Mouse (Mus musculus) spleen, postnatal 4 days (tissue): ENCODE measurements around the gene Myl7.
"Not testable (repeated sequence)": the region's sequence is repeated elsewhere in the genome, so short reads cannot be mapped to it uniquely, and the experiment has no call there.

Experiments
- DNase-seq, 2 experiments: peaks; one replicate each; pipeline ENCODE4 v3.0.0; 2022; ENCODE audit warnings: low spot score in 2 of 2

Myl7 gene

GRCm38 (mm10) chr11:5903844-5904243 lies 5.3 kb upstream of the Myl7 start:
- no peak for DNase-seq

DNA sequence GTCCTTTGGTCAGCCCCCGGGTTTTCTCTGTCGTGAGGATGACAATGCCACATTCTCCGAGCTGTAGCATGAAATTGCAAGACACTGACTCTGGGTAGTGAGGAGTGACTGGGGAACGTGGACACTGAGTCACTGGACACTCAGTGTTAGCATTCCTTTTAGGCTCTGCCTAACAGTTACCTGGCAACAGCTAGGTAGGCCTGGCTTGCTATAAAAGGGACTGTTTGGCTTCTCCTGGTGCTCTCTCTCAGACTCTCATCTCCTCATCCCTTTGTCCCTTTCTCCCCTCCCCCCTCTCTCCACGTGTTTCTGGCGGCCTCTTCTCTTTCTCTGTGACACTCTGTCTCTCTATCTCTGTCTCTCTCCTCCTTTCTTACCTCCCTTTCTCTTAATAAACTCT lies 3.8 kb upstream of the Myl7 start:
- DNase-seq, result no peak

- DNase-seq, result no peak
These were observed 3.4 kb upstream of the Myl7 start for GRCm38 (mm10) chr11:5901950-5902349.

DNA sequence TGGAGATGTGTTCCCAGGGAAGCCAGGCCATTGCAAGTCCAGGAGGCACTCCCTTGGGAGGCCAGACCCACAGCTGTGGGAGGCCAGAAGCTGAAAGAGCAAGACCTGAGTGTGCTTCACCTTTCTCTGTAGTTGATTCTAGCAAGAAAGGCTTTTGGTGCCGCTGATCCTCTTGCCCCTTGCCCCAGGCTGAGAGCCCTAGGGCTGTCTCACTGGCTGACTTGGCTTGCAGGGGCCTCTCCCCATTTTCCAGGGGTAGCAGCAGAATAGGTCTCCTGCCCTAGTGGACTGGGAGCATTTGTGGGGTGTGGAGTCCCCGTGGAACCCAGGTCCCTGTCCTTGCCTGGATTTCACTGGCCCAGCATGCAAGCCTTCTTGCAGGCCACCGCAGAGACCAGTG lies 2.7 kb upstream of the Myl7 start:
- no peak for DNase-seq

DNA sequence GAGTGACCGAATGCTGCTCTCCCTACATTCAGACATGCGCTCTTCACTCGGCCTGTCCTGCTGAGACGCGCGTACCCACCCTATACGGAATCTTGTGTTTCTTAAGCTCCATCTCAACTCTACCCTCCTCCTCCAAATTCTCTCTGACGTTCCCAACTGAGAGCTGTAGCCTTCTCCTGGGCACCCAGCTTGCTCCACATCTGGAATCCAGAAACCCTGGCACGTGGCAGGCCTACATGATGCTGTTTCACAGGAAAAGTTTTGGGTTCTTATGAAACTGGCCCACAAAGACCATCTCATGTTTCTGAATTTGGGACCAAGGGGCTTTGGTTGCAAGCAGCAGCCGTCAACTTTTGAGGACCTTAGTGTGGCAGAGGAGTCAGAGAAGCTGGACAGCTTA lies 704 bp upstream of the Myl7 start:
- no peak for DNase-seq

DNA sequence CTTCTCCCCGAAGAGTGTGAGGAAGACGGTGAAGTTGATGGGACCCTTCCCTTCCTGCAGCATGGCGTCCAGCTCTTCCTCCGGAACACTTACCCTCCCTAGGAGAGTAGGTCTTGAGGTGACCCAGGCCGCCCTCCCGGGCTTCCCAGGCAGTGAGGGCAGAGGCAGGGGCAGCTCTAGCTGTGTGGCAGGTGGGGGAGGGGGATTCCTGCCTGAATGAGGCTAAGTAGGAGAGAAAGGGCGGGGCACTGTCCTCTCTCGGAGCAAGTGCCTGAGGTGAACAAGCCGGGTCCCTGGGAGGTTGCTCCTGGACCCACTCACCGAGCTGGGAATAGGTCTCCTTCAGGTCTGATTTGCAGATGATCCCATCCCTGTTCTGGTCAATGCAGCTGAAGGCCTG lies 743 bp downstream of the Myl7 start:
- DNase-seq, result no peak

- no peak for DNase-seq
These were observed 1.4 kb downstream of the Myl7 start for GRCm38 (mm10) chr11:5897230-5897629.

DNA sequence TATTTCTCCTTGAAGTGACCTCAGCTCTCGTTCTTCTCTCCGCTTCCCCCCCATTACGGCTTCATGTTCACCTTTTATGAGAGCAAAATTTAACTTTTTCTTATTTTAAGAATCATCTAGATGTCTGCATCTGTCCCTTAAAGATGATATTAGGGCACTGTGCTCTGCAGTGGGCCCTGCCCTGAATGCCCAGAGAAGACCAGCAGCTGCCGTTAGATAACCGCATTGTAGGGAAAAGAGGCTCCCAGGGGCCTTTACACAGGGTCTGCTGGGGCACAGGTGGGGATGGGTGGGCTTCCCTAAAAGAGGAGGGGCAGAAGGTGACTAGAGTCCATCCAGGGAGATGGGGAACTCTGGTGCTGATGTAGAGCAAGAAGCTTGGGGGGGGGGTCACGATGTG lies 4.8 kb downstream of the Myl7 start:
- no peak for DNase-seq

- DNase-seq, result no peak
These were observed 5.7 kb downstream of the Myl7 start for GRCm38 (mm10) chr11:5892810-5893368.

DNA sequence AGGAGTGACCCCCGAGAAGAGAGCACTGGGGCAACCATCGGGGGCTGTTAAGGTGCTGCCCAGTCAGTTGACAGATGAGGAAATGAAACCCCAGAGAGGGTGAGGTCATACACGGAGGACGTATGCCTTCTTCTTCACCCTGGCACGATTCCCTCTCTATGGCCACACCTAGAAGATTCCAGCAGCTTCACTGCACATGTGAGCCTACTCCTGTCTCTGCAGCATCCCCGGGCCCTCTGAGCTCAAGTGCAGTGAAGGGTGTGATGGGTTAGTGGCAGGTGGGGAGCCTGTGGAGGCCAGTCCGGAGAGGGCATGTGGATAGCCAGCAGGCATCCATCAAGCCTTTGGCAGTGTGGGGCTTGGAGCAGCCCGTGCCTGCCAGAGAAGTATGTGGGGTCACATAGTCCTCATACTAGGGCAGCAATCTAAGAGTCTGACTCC lies 6.4 kb downstream of the Myl7 start:
- no peak for DNase-seq

- DNase-seq, result not testable (repeated sequence)
These were observed 10.0 kb downstream of the Myl7 start for GRCm38 (mm10) chr11:5888563-5888962.

- DNase-seq, result no peak
These were observed 11.3 kb downstream of the Myl7 start for GRCm38 (mm10) chr11:5887250-5887649.

DNA sequence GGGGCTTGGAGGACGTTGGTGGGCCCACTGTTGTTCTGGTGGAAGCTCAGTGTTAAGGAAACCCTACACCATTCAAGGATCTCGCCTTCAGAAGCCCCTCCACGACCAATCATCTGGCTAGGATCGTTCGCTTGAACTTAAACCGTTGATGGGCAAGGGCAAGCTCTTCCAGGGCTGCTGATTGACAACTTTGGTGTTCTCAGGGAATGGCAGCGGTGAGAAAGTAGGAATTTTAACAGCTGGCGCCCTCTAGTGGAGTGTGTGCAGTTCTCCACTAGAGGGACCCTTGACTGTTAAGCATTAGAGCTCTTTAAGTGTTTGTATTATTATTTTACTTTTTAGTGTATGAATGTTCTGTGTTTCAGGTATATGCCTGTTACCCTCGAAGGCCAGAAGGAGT lies 12.4 kb downstream of the Myl7 start:
- DNase-seq, result peak; percentile 41 to 79

- no peak for DNase-seq
These were observed 16.1 kb downstream of the Myl7 start for GRCm38 (mm10) chr11:5882518-5882917.

DNA sequence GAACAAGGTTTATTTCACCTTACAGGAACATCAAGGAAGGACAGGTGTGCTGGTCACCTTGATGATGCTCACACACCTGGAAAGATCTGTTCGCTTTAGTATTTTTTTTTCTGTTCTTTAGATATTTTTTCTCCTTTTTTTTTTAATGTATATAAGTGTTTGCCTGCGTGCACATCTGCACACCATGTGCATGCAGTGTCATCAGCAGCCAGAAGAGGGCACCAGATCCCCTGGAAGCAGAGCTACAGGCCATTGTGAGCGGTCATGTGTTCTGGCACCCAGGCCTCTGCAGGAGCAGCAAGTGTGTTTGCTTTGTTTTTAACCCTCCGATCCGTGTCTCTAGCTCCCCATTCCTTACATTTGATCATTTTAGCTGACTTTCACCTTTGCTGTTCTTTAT lies 18.7 kb downstream of the Myl7 start:
- peak; percentile 73 to 87 for DNase-seq

DNA sequence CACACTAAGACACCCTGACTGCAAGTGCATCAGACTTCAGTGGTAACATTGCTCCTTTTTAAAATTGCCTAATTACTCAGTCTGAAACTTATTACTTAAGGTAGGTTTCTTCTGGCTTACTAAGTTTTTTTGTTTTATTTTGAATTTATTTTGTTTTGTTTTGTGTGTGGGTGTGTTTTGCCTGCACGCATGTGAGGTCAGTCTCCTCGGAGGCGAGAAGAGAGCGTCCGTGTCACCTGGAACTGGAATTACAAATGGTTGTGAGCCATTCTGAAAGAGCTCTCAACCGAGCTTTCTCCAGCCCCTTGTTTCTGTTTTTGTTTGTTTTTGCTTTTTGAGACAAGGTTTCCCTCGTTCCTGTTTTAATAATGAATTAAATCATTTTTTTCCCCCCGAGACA lies 19.9 kb downstream of the Myl7 start:
- no peak for DNase-seq

DNA sequence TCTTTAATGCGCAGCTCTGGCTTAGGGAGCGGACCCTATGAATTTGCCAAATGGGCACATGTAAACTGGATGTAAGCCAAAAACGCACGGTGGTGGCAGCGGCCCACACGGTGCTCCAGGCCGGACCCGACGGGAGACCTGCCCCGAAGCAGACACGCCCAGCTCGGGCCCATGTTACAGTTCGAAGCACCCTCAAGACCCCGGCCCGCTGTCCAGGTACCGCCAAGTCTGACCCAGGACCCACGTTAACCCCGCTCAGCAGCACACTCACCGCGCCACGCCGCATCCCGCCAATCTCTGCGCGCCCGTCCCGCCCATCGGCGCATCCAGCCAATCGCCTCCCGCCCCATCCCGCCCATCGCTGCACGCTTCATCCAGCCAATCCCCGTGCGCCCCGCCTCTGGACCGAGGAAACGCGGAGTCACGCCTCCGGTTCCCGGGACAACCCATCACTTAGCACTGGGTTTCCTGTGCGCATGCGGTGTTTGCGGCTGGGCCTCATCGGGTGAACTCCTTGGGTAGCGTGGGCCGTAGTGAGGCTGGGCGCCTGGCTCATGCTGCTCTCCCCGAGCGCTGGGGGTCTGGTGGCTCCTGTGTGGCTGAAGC lies 20.6 kb downstream of the Myl7 start, which contains the start of gene Pold2:
Gene Pold2 (minus strand): TSS at position 372 of the 606 bp plus-strand sequence.
- peak; percentile 98 for DNase-seq

DNA sequence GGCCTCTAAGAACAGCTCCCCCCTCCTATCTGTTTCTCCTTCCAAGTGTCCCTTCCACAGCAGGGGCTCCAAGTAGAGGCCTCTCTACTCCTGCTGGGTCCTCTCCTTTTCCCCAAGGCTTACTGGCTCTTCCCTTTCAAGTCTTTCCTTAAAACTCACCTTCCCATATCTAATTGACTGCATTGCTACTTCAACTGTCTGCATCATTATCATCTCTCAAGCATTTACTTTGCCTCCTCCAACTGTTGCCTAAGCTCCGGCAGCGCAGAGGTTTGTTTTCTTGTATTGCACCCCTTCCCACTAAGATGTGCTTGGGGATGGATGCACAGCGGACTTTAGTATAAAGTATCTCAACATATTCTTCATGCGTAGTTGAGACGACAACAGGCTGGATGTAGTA lies 21.2 kb downstream of the Myl7 start:
- no peak for DNase-seq

GRCm38 (mm10) chr11:5873192-5873591 lies 25.4 kb downstream of the Myl7 start:
- DNase-seq, result no peak

GRCm38 (mm10) chr11:5872707-5873106 lies 25.9 kb downstream of the Myl7 start:
- DNase-seq, result no peak

- no peak for DNase-seq
These were observed 28.5 kb downstream of the Myl7 start for GRCm38 (mm10) chr11:5870069-5870468.

- no peak for DNase-seq
These were observed 29.3 kb downstream of the Myl7 start for GRCm38 (mm10) chr11:5869331-5869730.

DNA sequence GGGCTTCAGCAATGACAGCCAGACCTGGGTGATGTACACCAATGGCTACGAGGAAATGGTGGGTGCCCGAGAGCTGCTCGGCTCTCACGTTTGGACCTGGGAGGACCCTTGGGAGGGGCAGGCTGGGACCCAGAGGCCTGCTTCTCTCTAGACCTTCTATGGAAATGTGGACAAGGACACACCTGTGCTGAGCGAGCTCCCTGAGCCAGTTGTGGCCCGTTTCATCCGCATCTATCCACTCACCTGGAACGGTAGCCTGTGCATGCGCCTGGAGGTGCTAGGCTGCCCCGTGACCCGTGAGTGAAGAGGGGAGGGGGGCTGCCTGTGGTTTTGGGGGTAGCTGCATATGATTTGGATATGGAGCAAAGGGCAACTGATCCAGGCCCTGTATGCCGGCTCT lies 30.3 kb downstream of the Myl7 start:
- no peak for DNase-seq

DNA sequence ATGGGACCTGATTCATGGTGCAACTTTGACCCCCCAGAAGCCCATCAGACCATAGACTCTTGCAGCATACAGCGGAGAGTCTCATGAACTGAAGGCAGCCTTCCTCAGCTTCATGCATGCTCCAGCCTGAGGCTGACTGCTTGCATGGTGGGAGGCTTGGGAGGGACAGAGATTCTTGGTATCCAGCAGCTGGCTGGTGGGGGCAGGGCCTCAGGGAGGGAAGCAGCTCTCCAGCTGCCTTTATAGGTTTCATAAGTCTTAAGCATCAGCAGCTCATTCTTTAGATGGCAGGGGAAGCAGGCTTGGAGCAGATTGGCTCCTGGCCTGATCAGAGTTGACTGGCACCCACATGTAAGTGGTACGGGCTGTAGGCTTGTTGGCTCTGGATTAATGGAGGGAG lies 31.4 kb downstream of the Myl7 start:
- no peak for DNase-seq
